ENCODE assay signal across 8 mouse cellular contexts in the genomic region with DNA sequence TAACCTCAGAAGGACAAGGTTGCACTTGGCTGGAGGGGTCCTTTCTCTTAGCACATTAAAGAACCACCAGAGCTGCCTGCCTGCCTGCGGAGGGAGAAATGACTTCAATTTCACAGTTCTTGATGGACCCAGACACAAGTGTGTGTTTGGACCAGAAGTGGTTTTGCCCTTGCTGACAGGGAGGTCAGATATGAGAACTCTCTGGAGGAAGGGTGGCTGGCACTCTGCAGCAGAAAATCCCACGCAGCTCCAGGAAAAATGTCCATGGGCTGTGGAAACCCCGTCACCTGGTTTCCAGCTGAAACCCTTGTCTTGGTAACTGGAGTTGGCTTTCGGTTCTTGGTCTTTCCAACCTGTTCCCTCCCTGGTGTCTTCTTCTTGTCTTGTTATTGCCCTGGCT.
DNase-seq lines count a peak whose midpoint lies in the region; ATAC-seq lines count a peak whose summit lies in the region.

No protein-coding gene starts in this region.

- H3K27ac ChIP-seq in embryonic facial prominence, embryonic 10.5 days (replicated peaks), result peak overlapping the region; percentile 89
- peak overlapping the region; percentile 95 to 96 for H3K27ac ChIP-seq in heart, embryonic 14.5 days (replicated peaks in 1 of 2; ENCODE audit: control insufficient read depth in 1 of 2, insufficient read depth in 1 of 2, low read depth in 2 of 2, low read length in 2 of 2)
- H3K27ac ChIP-seq in macrophage, result peak overlapping the region; percentile 95

- peaks cover 8% of the 10 kb centered on the region; the same call in 1 of the 2 replicates for H3K27me3 ChIP-seq in embryonic facial prominence, embryonic 10.5 days (replicated peaks; ENCODE audit: low read depth, poor library complexity, severe bottlenecking)
- no peaks in the 10 kb centered on the region for H3K27me3 ChIP-seq in heart, embryonic 14.5 days (ENCODE audit: control insufficient read depth, insufficient read depth, low read length)

- ATAC-seq in heart, embryonic 14.5 days (ENCODE audit: insufficient number of reproducible peaks, insufficient read depth, low FRiP score, low read depth), result no peak

- H3K79me2 ChIP-seq in macrophage (ENCODE audit: inconsistent target), result peaks cover 43% of the 10 kb centered on the region

- H3K36me3 ChIP-seq in embryonic facial prominence, embryonic 10.5 days (replicated peaks), result no peaks in the 10 kb centered on the region
- peaks cover 3% of the 10 kb centered on the region; the same call in 1 of the 2 replicates for H3K36me3 ChIP-seq in heart, embryonic 14.5 days (ENCODE audit: control insufficient read depth, insufficient read depth, low read length)
- H3K36me3 ChIP-seq in macrophage (ENCODE audit: inconsistent target), result peaks cover 3% of the 10 kb centered on the region; the same call in 1 of the 2 replicates

- H3K9me3 ChIP-seq in embryonic facial prominence, embryonic 10.5 days, result no peaks in the 10 kb centered on the region
- no peaks in the 10 kb centered on the region for H3K9me3 ChIP-seq in heart, embryonic 14.5 days (ENCODE audit: control insufficient read depth, low read length)

- peak overlapping the region; percentile 86 for H3K9ac ChIP-seq in heart, embryonic 14.5 days (ENCODE audit: low read length)

- 63% methylated on average over 4 of the region's 4 CpGs for WGBS in embryonic facial prominence, embryonic 10.5 days
- WGBS in heart, embryonic 14.5 days, result 19% methylated on average over 4 of the region's 4 CpGs
- 74% methylated on average over 3 of the region's 4 CpGs for WGBS in macrophage (ENCODE audit: missing documents)

- peaks cover 82% of the 10 kb centered on the region for H3K4me1 ChIP-seq in embryonic facial prominence, embryonic 10.5 days
- peaks cover 36 to 72% of the 10 kb centered on the region in 2 experiments for H3K4me1 ChIP-seq in heart, embryonic 14.5 days (ENCODE audit: control insufficient read depth in 2 of 2, insufficient read depth in 2 of 2, low read length in 2 of 2)

- peak; percentile 25 for DNase-seq in cerebellum, adult 11-12 months
- no peak for DNase-seq in cerebellum, adult 9-10 months
- no peak for DNase-seq in embryonic facial prominence, embryonic 10.5 days (ENCODE audit: low spot score)
- DNase-seq in gastrocnemius, postnatal 25 days, result no peak
- no peak for DNase-seq in right cerebral cortex, postnatal 36 days (ENCODE audit: low spot score in 2 of 2)
- no peak for DNase-seq in layer of hippocampus, postnatal 14 days (ENCODE audit: low spot score in 2 of 2)

- H3K4me3 ChIP-seq in embryonic facial prominence, embryonic 10.5 days, result no peak overlapping the region
- H3K4me3 ChIP-seq in heart, embryonic 14.5 days (ENCODE audit: control insufficient read depth in 1 of 2, insufficient read depth in 1 of 2, low read depth in 1 of 2, low read length in 2 of 2), result no peak overlapping the region
- H3K4me3 ChIP-seq in macrophage (ENCODE audit: inconsistent target), result no peak overlapping the region

- peak overlapping the region; percentile 81 for H3K4me2 ChIP-seq in heart, embryonic 14.5 days (ENCODE audit: low read length)
